Mouse (Mus musculus): ENCODE results near the gene Gm13871. TPM values are rescaled to one million over a fixed set of nuclear protein-coding genes. Genes with fewer than 3 reads are reported as not detected.

Gm13871 gene
- polyA plus RNA-seq (2014; fragmentation: Illumina TruSeq; extraction: RNeasy Lipid Tissue Mini Kit (QIAGEN cat#74804)), result not detected

GRCm38 (mm10) chr4:73905853-73906252, at the start of gene Gm13871:
TSS of gene Gm13871 (minus strand) at chr4:73905953.

GRCm38 (mm10) chr4:73950375-73950896, 44.7 kb upstream of the Gm13871 start, which contains the start of gene 2310002L09Rik:
TSS of gene 2310002L09Rik (minus strand) at chr4:73950846.

GRCm38 (mm10) chr4:73920660-73921059, 14.9 kb upstream of the Gm13871 start, which contains the start of gene Gm11756:
TSS of gene Gm11756 (minus strand) at chr4:73920760.

GRCm38 (mm10) chr4:73891012-73891411, 14.7 kb downstream of the Gm13871 start, which contains the start of gene Gm11757:
TSS of gene Gm11757 (minus strand) at chr4:73891112.

GRCm38 (mm10) chr4:73876166-73876565, 29.6 kb downstream of the Gm13871 start, which contains the start of gene Gm11758:
TSS of gene Gm11758 (minus strand) at chr4:73876266.

Other genes with a start within 250 kb of the Gm13871 start
- gene Gm11239, start 237.6 kb downstream of the Gm13871 start, polyA plus RNA-seq (2014; fragmentation: Illumina TruSeq; extraction: RNeasy Lipid Tissue Mini Kit (QIAGEN cat#74804)), result not detected
- not detected for gene Gm428, start 222.4 kb downstream of the Gm13871 start, polyA plus RNA-seq (2014; fragmentation: Illumina TruSeq; extraction: RNeasy Lipid Tissue Mini Kit (QIAGEN cat#74804))
- gene Rasef, start 115.0 kb downstream of the Gm13871 start, polyA plus RNA-seq (2014; fragmentation: Illumina TruSeq; extraction: RNeasy Lipid Tissue Mini Kit (QIAGEN cat#74804)), result 5.2 TPM
- gene Gm11758, start 29.7 kb downstream of the Gm13871 start, polyA plus RNA-seq (2014; fragmentation: Illumina TruSeq; extraction: RNeasy Lipid Tissue Mini Kit (QIAGEN cat#74804)), result not detected
- gene Gm11757, start 14.8 kb downstream of the Gm13871 start, polyA plus RNA-seq (2014; fragmentation: Illumina TruSeq; extraction: RNeasy Lipid Tissue Mini Kit (QIAGEN cat#74804)), result not detected
- not detected for gene Gm11756, start 14.8 kb upstream of the Gm13871 start, polyA plus RNA-seq (2014; fragmentation: Illumina TruSeq; extraction: RNeasy Lipid Tissue Mini Kit (QIAGEN cat#74804))
- not detected for gene 2310002L09Rik, start 44.9 kb upstream of the Gm13871 start, polyA plus RNA-seq (2014; fragmentation: Illumina TruSeq; extraction: RNeasy Lipid Tissue Mini Kit (QIAGEN cat#74804))
- gene Frmd3, start 107.5 kb upstream of the Gm13871 start, polyA plus RNA-seq (2014; fragmentation: Illumina TruSeq; extraction: RNeasy Lipid Tissue Mini Kit (QIAGEN cat#74804)), result 0.66 TPM